Mouse (Mus musculus): ENCODE measurements around the gene Dnajb13. TPM values are rescaled to one million over a fixed set of nuclear protein-coding genes. Genes with fewer than 3 reads are reported as not detected.
"Not testable (repeated sequence)": the region's sequence is repeated elsewhere in the genome, so short reads cannot be mapped to it uniquely, and the experiment has no call there.

The Dnajb13 gene
- polyA plus RNA-seq, 1 experiment from 2014 or later: 0.50 TPM

- Histone ChIP-seq H3K27me3 (replicated peaks; ENCODE audit: control insufficient read depth, insufficient read depth, low read length) (no peaks in the 10 kb centered on the region), H3K36me3 (ENCODE audit: control insufficient read depth, insufficient read depth, low read length) (peaks cover 18% of the 10 kb centered on the region; the same call in 1 of the 2 replicates), H3K4me2 (ENCODE audit: low read depth, low read length) (peak overlapping the region; percentile 89), H3K4me3 (ENCODE audit: low read length) (peak overlapping the region; percentile 52), H3K4me1 (ENCODE audit: control insufficient read depth, insufficient read depth, low read length) (peaks cover 18% of the 10 kb centered on the region), H3K9me3 (ENCODE audit: control insufficient read depth, low read length) (no peaks in the 10 kb centered on the region), H3K9ac (ENCODE audit: low read depth, low read length) (peak overlapping the region; percentile 78), H3K27ac (ENCODE audit: low read length) (peak overlapping the region; percentile 89)
- WGBS: 38% methylated on average over 8 of the region's 8 CpGs
- ATAC-seq: no peak
Observed at GRCm38 (mm10) chr7:100495042-100495441, 19.7 kb downstream of the Dnajb13 start.

GRCm38 (mm10) chr7:100494415-100494831, 20.3 kb downstream of the Dnajb13 start:
- Histone ChIP-seq H3K36me3 (ENCODE audit: control insufficient read depth, insufficient read depth, low read length) (peaks cover 14% of the 10 kb centered on the region; the same call in 1 of the 2 replicates), H3K9me3 (ENCODE audit: control insufficient read depth, low read length) (no peaks in the 10 kb centered on the region), H3K4me3 (ENCODE audit: low read length) (peak overlapping the region; percentile 52), H3K4me2 (ENCODE audit: low read depth, low read length) (peak overlapping the region; percentile 89), H3K27me3 (replicated peaks; ENCODE audit: control insufficient read depth, insufficient read depth, low read length) (no peaks in the 10 kb centered on the region), H3K9ac (ENCODE audit: low read depth, low read length) (peak overlapping the region; percentile 78), H3K27ac (ENCODE audit: low read length) (peak overlapping the region; percentile 89), H3K4me1 (ENCODE audit: control insufficient read depth, insufficient read depth, low read length) (peaks cover 18% of the 10 kb centered on the region)
- ATAC-seq: no peak
- WGBS: 66% methylated on average over 7 of the region's 7 CpGs

- H3K9ac ChIP-seq (ENCODE audit: low read depth, low read length): peak overlapping the region; percentile 78
- peak overlapping the region; percentile 89 for H3K4me2 ChIP-seq (ENCODE audit: low read depth, low read length)
- no peaks in the 10 kb centered on the region for H3K27me3 ChIP-seq (replicated peaks; ENCODE audit: control insufficient read depth, insufficient read depth, low read length)
- 27% methylated on average over 19 of the region's 19 CpGs for WGBS
- peak overlapping the region; percentile 52 for H3K4me3 ChIP-seq (ENCODE audit: low read length)
- peaks cover 10% of the 10 kb centered on the region; the same call in 1 of the 2 replicates for H3K36me3 ChIP-seq (ENCODE audit: control insufficient read depth, insufficient read depth, low read length)
- no peaks in the 10 kb centered on the region for H3K9me3 ChIP-seq (ENCODE audit: control insufficient read depth, low read length)
- peaks cover 18% of the 10 kb centered on the region for H3K4me1 ChIP-seq (ENCODE audit: control insufficient read depth, insufficient read depth, low read length)
- 0 out of 2 replicates have a peak, but pooled peaks have one; percentile 5 for ATAC-seq
- H3K27ac ChIP-seq (ENCODE audit: low read length): peak overlapping the region; percentile 89
Observed at GRCm38 (mm10) chr7:100493484-100494414, 21.0 kb downstream of the Dnajb13 start.

GRCm38 (mm10) chr7:100493117-100493483, 21.7 kb downstream of the Dnajb13 start, which contains the start of gene Ucp2:
Gene Ucp2 (plus strand): TSS chr7:100493337.
- Histone ChIP-seq H3K4me1 (ENCODE audit: control insufficient read depth, insufficient read depth, low read length) (peaks cover 18% of the 10 kb centered on the region), H3K4me2 (ENCODE audit: low read depth, low read length) (peak within 1 kb of the TSS; percentile 89), H3K27me3 (replicated peaks; ENCODE audit: control insufficient read depth, insufficient read depth, low read length) (no peaks in the 10 kb centered on the region), H3K27ac (ENCODE audit: low read length) (peak within 1 kb of the TSS; percentile 89), H3K4me3 (ENCODE audit: low read length) (peak within 1 kb of the TSS; percentile 52), H3K9ac (ENCODE audit: low read depth, low read length) (peak within 1 kb of the TSS; percentile 78), H3K36me3 (ENCODE audit: control insufficient read depth, insufficient read depth, low read length) (0 out of 2 replicates have a peak, but pooled peaks cover 5% of the 10 kb centered on the region), H3K9me3 (ENCODE audit: control insufficient read depth, low read length) (no peaks in the 10 kb centered on the region)
- peak; percentile 82 for ATAC-seq
- WGBS: 2% methylated on average over 26 of the region's 27 CpGs

GRCm38 (mm10) chr7:100492391-100493116, 22.2 kb downstream of the Dnajb13 start:
- peak overlapping the region; percentile 89 for H3K4me2 ChIP-seq (ENCODE audit: low read depth, low read length)
- no peaks in the 10 kb centered on the region for H3K9me3 ChIP-seq (ENCODE audit: control insufficient read depth, low read length)
- 0 out of 2 replicates have a peak, but pooled peaks cover 2% of the 10 kb centered on the region for H3K36me3 ChIP-seq (ENCODE audit: control insufficient read depth, insufficient read depth, low read length)
- peak overlapping the region; percentile 78 for H3K9ac ChIP-seq (ENCODE audit: low read depth, low read length)
- peak overlapping the region; percentile 52 for H3K4me3 ChIP-seq (ENCODE audit: low read length)
- peaks cover 18% of the 10 kb centered on the region for H3K4me1 ChIP-seq (ENCODE audit: control insufficient read depth, insufficient read depth, low read length)
- H3K27me3 ChIP-seq (replicated peaks; ENCODE audit: control insufficient read depth, insufficient read depth, low read length): no peaks in the 10 kb centered on the region
- H3K27ac ChIP-seq (ENCODE audit: low read length): peak overlapping the region; percentile 89
- 4% methylated on average over 33 of the region's 36 CpGs for WGBS
- ATAC-seq: peak; percentile 75

GRCm38 (mm10) chr7:100488474-100489048, 26.2 kb downstream of the Dnajb13 start:
- Histone ChIP-seq H3K9ac (ENCODE audit: low read depth, low read length) (peak overlapping the region; percentile 11; the same call in 1 of the 2 replicates), H3K9me3 (ENCODE audit: control insufficient read depth, low read length) (no peaks in the 10 kb centered on the region), H3K36me3 (ENCODE audit: control insufficient read depth, insufficient read depth, low read length) (no peaks in the 10 kb centered on the region), H3K4me1 (ENCODE audit: control insufficient read depth, insufficient read depth, low read length) (no peaks in the 10 kb centered on the region; the same call in 1 of the 2 replicates), H3K4me2 (ENCODE audit: low read depth, low read length) (no peak overlapping the region), H3K27me3 (replicated peaks; ENCODE audit: control insufficient read depth, insufficient read depth, low read length) (no peaks in the 10 kb centered on the region), H3K4me3 (ENCODE audit: low read length) (no peak overlapping the region), H3K27ac (ENCODE audit: low read length) (peak overlapping the region; percentile 31)
- no peak for ATAC-seq
- WGBS: 32% methylated on average over 10 of the region's 10 CpGs

- Histone ChIP-seq H3K27me3 (replicated peaks; ENCODE audit: control insufficient read depth, insufficient read depth, low read length) (no peaks in the 10 kb centered on the region), H3K36me3 (ENCODE audit: control insufficient read depth, insufficient read depth, low read length) (no peaks in the 10 kb centered on the region), H3K9ac (ENCODE audit: low read depth, low read length) (no peak overlapping the region), H3K27ac (ENCODE audit: low read length) (no peak overlapping the region), H3K4me2 (ENCODE audit: low read depth, low read length) (no peak overlapping the region), H3K4me3 (ENCODE audit: low read length) (no peak overlapping the region), H3K4me1 (ENCODE audit: control insufficient read depth, insufficient read depth, low read length) (no peaks in the 10 kb centered on the region), H3K9me3 (ENCODE audit: control insufficient read depth, low read length) (no peaks in the 10 kb centered on the region)
- WGBS: 68% methylated on average over 2 of the region's 2 CpGs
- no peak for ATAC-seq
Observed at GRCm38 (mm10) chr7:100487301-100487700, 27.5 kb downstream of the Dnajb13 start.

GRCm38 (mm10) chr7:100484493-100484892, 30.3 kb downstream of the Dnajb13 start:
- Histone ChIP-seq H3K27ac (ENCODE audit: low read length) (no peak overlapping the region), H3K4me1 (ENCODE audit: control insufficient read depth, insufficient read depth, low read length) (no peaks in the 10 kb centered on the region), H3K9ac (ENCODE audit: low read depth, low read length) (no peak overlapping the region), H3K4me2 (ENCODE audit: low read depth, low read length) (no peak overlapping the region), H3K27me3 (replicated peaks; ENCODE audit: control insufficient read depth, insufficient read depth, low read length) (no peaks in the 10 kb centered on the region), H3K4me3 (ENCODE audit: low read length) (no peak overlapping the region), H3K9me3 (ENCODE audit: control insufficient read depth, low read length) (no peaks in the 10 kb centered on the region), H3K36me3 (ENCODE audit: control insufficient read depth, insufficient read depth, low read length) (no peaks in the 10 kb centered on the region)
- 86% methylated on average over 5 of the region's 5 CpGs for WGBS
- no peak for ATAC-seq

- H3K4me3 ChIP-seq (ENCODE audit: low read length); H3K9me3 ChIP-seq (ENCODE audit: control insufficient read depth, low read length); H3K4me1 ChIP-seq (ENCODE audit: control insufficient read depth, insufficient read depth, low read length); H3K27ac ChIP-seq (ENCODE audit: low read length); H3K27me3 ChIP-seq (replicated peaks; ENCODE audit: control insufficient read depth, insufficient read depth, low read length); H3K36me3 ChIP-seq (ENCODE audit: control insufficient read depth, insufficient read depth, low read length); ATAC-seq; H3K9ac ChIP-seq (ENCODE audit: low read depth, low read length); H3K4me2 ChIP-seq (ENCODE audit: low read depth, low read length): not testable (repeated sequence)
- 92% methylated on average over 2 of the region's 2 CpGs for WGBS
Observed at GRCm38 (mm10) chr7:100482046-100482445, 32.7 kb downstream of the Dnajb13 start.
